Mouse (Mus musculus) kidney, postnatal 0 days (tissue): ENCODE measurements around the gene Abl1. TPM values are rescaled to one million over a fixed set of nuclear protein-coding genes. Genes with fewer than 3 reads are reported as not detected.

Experiments
- ATAC-seq: fragments of 200-750 bp; cut with Nextera tagmentation; replicated peaks from 2 replicates; pipeline ENCODE4 v1.8.0; 2017; ENCODE audit warnings: low read depth, moderate number of reproducible peaks, moderate TSS enrichment, moderate library complexity; ENCODE audit not compliant: low FRiP score
- DNase-seq: peaks from one replicate; pipeline ENCODE4 v3.0.0-alpha.2; 2016; ENCODE audit warnings: low spot score
- H3K27ac ChIP-seq: fragments of 300-500 bp; sonication (generic); 2 replicates; pipeline ENCODE4 v1.5.1; 2014; ENCODE audit warnings: mild to moderate bottlenecking
- H3K27me3 ChIP-seq: fragments of 300-500 bp; sonication (generic); 2 replicates; pipeline ENCODE4 v1.6.1; 2014; ENCODE audit warnings: low read length, mixed read lengths; ENCODE audit not compliant: insufficient read depth
- H3K36me3 ChIP-seq: fragments of 300-500 bp; sonication (generic); 2 replicates; pipeline ENCODE4 v1.6.1; 2014; ENCODE audit warnings: low read length, mixed read lengths; ENCODE audit not compliant: insufficient read depth
- H3K4me1 ChIP-seq: fragments of 300-500 bp; sonication (generic); replicated peaks from 2 replicates; pipeline ENCODE4 v1.6.1; 2014; ENCODE audit warnings: antibody characterized with exemption, low read length, mixed read lengths; ENCODE audit not compliant: insufficient read depth
- H3K4me2 ChIP-seq: fragments of 300-500 bp; sonication (generic); 2 replicates; pipeline ENCODE4 v1.6.1; 2014; ENCODE audit warnings: mild to moderate bottlenecking, low read length, moderate library complexity, mixed read lengths
- H3K4me3 ChIP-seq: fragments of 300-500 bp; sonication (generic); replicated peaks from 2 replicates; pipeline ENCODE4 v1.5.1; 2014; ENCODE audit warnings: low read depth, low read length
- H3K9ac ChIP-seq: fragments of 300-500 bp; sonication (generic); 2 replicates; pipeline ENCODE4 v1.6.1; 2014; ENCODE audit warnings: low read depth, low read length
- H3K9me3 ChIP-seq: fragments of 300-500 bp; sonication (generic); replicated peaks from 2 replicates; pipeline ENCODE4 v1.6.1; 2016; ENCODE audit warnings: low read length, inconsistent platforms, mixed read lengths
- CTCF ChIP-seq: IDR thresholded peaks from 2 replicates; pipeline ENCODE4 v1.5.1; 2016; ENCODE audit warnings: antibody characterized with exemption, low read depth, mild to moderate bottlenecking, moderate library complexity
- WGBS: fragments of 180-500 bp; shearing (Covaris S2); extraction: QIAGEN DNeasy Blood & Tissue Kit; methylation state at CpG from one replicate; pipeline ENCODE4 v1.1.7; 2014; 5-methylcytosine and 5-hydroxymethylcytosine counted together
- polyA plus RNA-seq: library from polyadenylated mRNA; unstranded; fragments of >200 nt; fragmentation: Nextera tagmentation; extraction: Ambion mirVana; gene quantifications from 2 replicates; pipeline ENCODE4 v1.2.1, GENCODE M21; 2015

The Abl1 gene
- polyA plus RNA-seq, 1 experiment from 2014 or later, result 24.1 TPM

DNA sequence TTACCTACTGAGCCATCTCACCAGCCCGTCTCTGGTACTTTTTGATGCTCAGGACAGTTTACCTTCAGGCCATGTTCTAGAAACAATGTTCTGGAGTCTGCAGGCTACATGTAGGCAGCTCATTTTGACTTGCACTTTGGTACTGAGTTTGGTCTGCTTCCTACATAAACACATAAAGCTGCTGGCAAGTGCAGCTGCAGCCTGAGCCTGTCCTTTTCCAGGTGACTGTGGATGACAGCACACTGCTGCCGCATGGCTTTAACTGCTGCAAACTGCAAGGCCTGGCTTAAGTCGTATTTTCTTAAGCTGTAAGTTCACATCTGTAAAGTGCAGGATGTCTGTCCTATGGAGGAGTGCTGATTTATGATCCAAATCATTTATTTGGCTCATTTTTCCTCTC lies 44.3 kb downstream of the Abl1 start:
- Histone ChIP-seq H3K4me1 (0 out of 2 replicates have a peak, but pooled peaks cover 12% of the 10 kb centered on the region), H3K4me2 (no peak overlapping the region)

DNA sequence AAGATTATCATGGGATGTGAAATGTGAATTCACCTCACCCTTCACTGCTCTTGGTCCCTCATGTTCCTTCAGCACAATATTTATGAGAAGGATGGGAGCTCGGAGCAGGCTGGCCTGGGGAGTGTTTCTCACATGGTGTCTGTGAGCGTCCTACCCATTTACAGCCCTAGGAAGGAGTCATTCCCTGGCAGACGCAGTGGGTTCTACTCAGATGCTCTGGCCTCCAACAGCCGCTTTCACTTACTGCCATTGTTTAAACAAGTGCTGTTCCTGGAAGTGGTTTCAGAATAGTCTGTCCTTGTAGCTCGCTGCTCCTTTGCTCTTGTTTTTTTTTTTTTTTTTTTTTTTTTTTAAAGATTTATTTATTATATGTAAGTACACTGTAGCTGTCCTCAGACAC lies 45.4 kb downstream of the Abl1 start:
- no peak for DNase-seq
- ATAC-seq, result no peak
- no peak overlapping the region for H3K27ac ChIP-seq
- 70% methylated on average over 5 of the region's 5 CpGs for WGBS
- H3K27me3 ChIP-seq, result no peaks in the 10 kb centered on the region
- no peak for TF ChIP-seq CTCF
- H3K4me1 ChIP-seq, result 0 out of 2 replicates have a peak, but pooled peaks cover 7% of the 10 kb centered on the region
- no peaks in the 10 kb centered on the region for H3K9me3 ChIP-seq
- H3K9ac ChIP-seq, result no peak overlapping the region
- no peak overlapping the region for H3K4me3 ChIP-seq
- no peaks in the 10 kb centered on the region for H3K36me3 ChIP-seq
- no peak overlapping the region for H3K4me2 ChIP-seq

More for the DNA sequence above, 44.3 kb downstream of the Abl1 start:
- DNase-seq (peak; percentile 51), ATAC-seq (no peak)
- 29% methylated on average over 3 of the region's 3 CpGs for WGBS
- Histone ChIP-seq H3K27me3 (no peaks in the 10 kb centered on the region), H3K27ac (0 out of 2 replicates have a peak overlapping the region, but pooled peaks have one; percentile 25), H3K4me3 (no peak overlapping the region), H3K36me3 (no peaks in the 10 kb centered on the region), H3K9ac (no peak overlapping the region), H3K9me3 (no peaks in the 10 kb centered on the region)
- TF ChIP-seq CTCF, result no peak

DNA sequence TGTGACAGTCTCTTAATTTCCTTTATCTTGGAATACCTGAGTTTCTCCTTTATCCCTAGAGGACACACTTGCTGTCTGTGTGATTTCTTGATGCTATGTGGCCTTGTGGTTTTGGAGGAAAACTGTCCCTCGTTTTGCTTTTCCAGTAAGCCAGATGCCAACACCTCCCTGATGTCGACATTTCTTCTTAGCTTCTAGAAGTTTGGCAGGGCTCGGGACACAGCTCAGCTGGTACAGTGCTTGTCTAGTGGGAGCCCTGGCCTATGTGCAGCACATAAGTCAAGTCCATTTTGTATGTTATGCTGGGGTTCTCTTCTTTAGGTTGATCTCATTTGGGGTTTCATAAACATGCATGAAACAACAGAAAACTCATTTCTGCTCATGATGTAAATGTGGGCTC lies 50.9 kb downstream of the Abl1 start:
- no peak for TF ChIP-seq CTCF
- H3K4me1 ChIP-seq, result 0 out of 2 replicates have a peak, but pooled peaks cover 9% of the 10 kb centered on the region
- no peaks in the 10 kb centered on the region for H3K27me3 ChIP-seq
- no peaks in the 10 kb centered on the region for H3K9me3 ChIP-seq
- no peak overlapping the region for H3K4me2 ChIP-seq
- DNase-seq (no peak), ATAC-seq (no peak)
- no peak overlapping the region for H3K9ac ChIP-seq
- no peak overlapping the region for H3K27ac ChIP-seq
- H3K4me3 ChIP-seq, result no peak overlapping the region
- WGBS, result 49% methylated on average over 3 of the region's 3 CpGs
- no peaks in the 10 kb centered on the region for H3K36me3 ChIP-seq

DNA sequence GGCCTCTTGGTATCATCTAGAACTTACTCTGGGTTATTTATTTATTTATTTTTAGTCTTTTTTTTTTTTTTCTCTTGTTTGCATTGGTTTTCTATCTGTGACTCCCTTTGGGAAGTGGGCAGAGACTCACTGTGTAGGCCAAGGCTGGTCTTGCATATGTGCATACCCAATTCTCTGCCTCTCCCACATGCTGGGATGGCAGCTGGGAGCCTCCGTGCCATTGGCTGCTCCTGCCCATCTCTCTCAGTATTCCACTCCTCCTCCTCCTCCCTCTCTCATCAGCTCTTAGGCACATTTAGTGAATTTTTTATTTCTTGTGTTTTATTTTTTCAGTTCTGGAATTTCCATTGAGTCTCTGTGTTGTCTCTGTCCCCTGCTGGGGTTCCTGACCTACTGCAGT lies 53.6 kb downstream of the Abl1 start:
- Histone ChIP-seq H3K4me3 (no peak overlapping the region), H3K9me3 (no peaks in the 10 kb centered on the region), H3K4me2 (no peak overlapping the region), H3K9ac (no peak overlapping the region), H3K27me3 (no peaks in the 10 kb centered on the region), H3K4me1 (peaks cover 22% of the 10 kb centered on the region; the same call in 1 of the 2 replicates), H3K27ac (no peak overlapping the region), H3K36me3 (no peaks in the 10 kb centered on the region)
- ATAC-seq (no peak), DNase-seq (no peak)
- no peak for TF ChIP-seq CTCF
- 91% methylated on average over 1 of the region's 1 CpGs for WGBS

DNA sequence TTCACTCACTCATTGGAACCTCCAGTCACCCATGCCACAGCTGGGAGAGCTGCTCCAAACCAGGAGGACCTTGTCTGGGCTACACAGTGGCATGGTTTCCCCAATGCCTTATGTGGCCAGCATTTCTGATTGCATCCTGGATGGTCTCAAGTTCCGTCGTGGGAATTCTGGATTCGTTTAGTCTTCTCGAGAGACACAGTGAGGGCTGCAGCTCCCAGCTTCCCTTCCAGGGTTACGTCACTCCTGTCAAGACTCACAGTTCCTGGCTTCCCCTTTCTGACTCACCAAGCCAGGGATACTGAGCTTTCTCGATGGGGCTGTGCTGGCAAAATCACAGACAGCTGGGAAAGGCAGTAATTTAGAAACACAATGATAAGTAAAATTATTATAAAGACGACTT lies 54.0 kb downstream of the Abl1 start:
- TF ChIP-seq CTCF, result no peak
- 30% methylated on average over 7 of the region's 7 CpGs for WGBS
- Histone ChIP-seq H3K27ac (no peak overlapping the region), H3K36me3 (no peaks in the 10 kb centered on the region), H3K27me3 (no peaks in the 10 kb centered on the region), H3K4me1 (peaks cover 22% of the 10 kb centered on the region; the same call in 1 of the 2 replicates), H3K4me2 (no peak overlapping the region), H3K9me3 (no peaks in the 10 kb centered on the region), H3K9ac (no peak overlapping the region), H3K4me3 (no peak overlapping the region)
- ATAC-seq (no peak), DNase-seq (no peak)

DNA sequence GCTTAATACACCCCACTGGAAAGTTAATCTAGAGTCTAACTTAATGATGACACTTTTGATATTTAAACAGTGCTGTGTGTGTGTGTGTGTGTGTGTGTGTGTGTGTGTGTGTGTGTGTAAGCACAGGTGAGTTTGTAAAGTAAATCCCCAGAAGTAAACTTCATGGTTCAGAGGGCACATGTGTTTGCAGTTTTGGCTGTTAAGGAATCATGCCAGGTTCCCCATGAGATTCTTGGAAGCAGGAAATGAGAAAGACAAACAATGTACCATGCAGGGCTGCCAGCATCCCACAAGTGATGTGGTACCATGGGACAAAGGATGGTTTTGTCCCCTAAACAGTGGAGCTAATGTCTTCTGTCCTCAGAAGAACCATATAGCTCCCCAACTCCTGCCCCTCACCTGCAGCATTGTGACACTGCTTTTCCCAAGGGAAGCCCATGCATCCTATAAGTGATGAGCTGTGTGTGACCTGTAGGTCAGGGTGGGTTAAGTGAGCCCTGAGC lies 57.6 kb downstream of the Abl1 start:
- no peaks in the 10 kb centered on the region for H3K9me3 ChIP-seq
- no peak overlapping the region for H3K9ac ChIP-seq
- peaks cover 36% of the 10 kb centered on the region for H3K4me1 ChIP-seq
- H3K4me2 ChIP-seq, result no peak overlapping the region
- DNase-seq, result no peak
- TF ChIP-seq CTCF, result no peak
- no peak overlapping the region for H3K27ac ChIP-seq
- H3K27me3 ChIP-seq, result no peaks in the 10 kb centered on the region
- no peak for ATAC-seq
- no peaks in the 10 kb centered on the region for H3K36me3 ChIP-seq
- H3K4me3 ChIP-seq, result no peak overlapping the region

DNA sequence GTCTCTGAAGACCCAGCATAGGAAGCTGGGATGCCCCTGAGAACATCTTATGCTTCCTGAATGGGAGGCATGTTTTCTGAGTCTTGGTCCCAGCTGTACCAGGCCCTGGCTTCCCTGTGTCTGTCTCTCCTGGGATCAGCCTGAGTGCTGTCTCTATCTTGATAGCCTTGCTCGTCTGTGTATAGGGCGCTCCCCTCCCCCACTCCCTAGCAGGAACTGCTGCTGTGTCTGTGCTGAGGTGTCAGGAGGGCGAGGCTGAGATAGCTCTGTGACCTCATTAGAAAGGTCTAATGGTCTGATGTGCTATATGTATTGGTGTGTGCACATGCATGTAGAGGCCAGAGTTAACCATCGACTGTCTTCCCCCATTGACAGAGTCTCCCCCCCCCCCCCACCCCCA lies 58.7 kb downstream of the Abl1 start:
- H3K36me3 ChIP-seq, result no peaks in the 10 kb centered on the region
- no peak overlapping the region for H3K4me2 ChIP-seq
- peaks cover 34% of the 10 kb centered on the region for H3K4me1 ChIP-seq

More for the DNA sequence above, 58.7 kb downstream of the Abl1 start:
- DNase-seq (no peak), ATAC-seq (no peak)
- Histone ChIP-seq H3K4me3 (no peak overlapping the region), H3K27ac (no peak overlapping the region), H3K9me3 (no peaks in the 10 kb centered on the region), H3K27me3 (no peaks in the 10 kb centered on the region), H3K9ac (no peak overlapping the region)
- TF ChIP-seq CTCF, result no peak
- WGBS, result 55% methylated on average over 4 of the region's 4 CpGs
